Mouse (Mus musculus) MEL (cell line): ENCODE data around the gene Abhd16a. TPM values are rescaled to one million over a fixed set of nuclear protein-coding genes. Genes with fewer than 3 reads are reported as not detected.

Experiments used
- DNase-seq: peaks from one replicate; pipeline ENCODE4 v3.0.0; 2011; ENCODE audit warnings: low read depth, low spot score
- H3K27ac ChIP-seq: 2 replicates; pipeline ENCODE4 v1.5.1; 2012; ENCODE audit warnings: low read depth, mild to moderate bottlenecking, control low read depth, low read length, moderate library complexity; ENCODE audit not compliant: control insufficient read depth
- H3K27me3 ChIP-seq, 2 experiments: fragments of 150-350 bp in 1 of 2; sonication (generic) in 1 of 2; 2 replicates each; pipeline ENCODE4 v1.6.1; 2012; ENCODE audit warnings: low read length in 2 of 2, mild to moderate bottlenecking in 2 of 2, improper control_type of control experiment in 1 of 2, moderate library complexity in 1 of 2; ENCODE audit not compliant: insufficient read depth in 2 of 2, control insufficient read depth in 1 of 2
- H3K36me3 ChIP-seq, 2 experiments: 2 replicates each; pipeline ENCODE4 v1.6.1; 2012 to 2014; ENCODE audit warnings: low read length in 2 of 2, improper control_type of control experiment in 1 of 2, inconsistent platforms in 1 of 2, mild to moderate bottlenecking in 1 of 2; ENCODE audit not compliant: insufficient read depth in 2 of 2, control insufficient read depth in 1 of 2
- H3K4me1 ChIP-seq, 2 experiments: fragments of 150-350 bp in 1 of 2; sonication (generic) in 1 of 2; 2 replicates each; pipeline ENCODE4 v1.6.1; 2012; ENCODE audit warnings: low read length in 2 of 2, improper control_type of control experiment in 1 of 2, mild to moderate bottlenecking in 1 of 2; ENCODE audit not compliant: insufficient read depth in 2 of 2, control insufficient read depth in 1 of 2
- H3K4me3 ChIP-seq, 2 experiments: fragments of 150-350 bp in 1 of 2; sonication (generic) in 1 of 2; 2 replicates each; pipeline ENCODE4 v1.5.1; 2012; ENCODE audit warnings: low read depth in 2 of 2, low read length in 2 of 2, mild to moderate bottlenecking in 2 of 2, moderate library complexity in 2 of 2, control low read depth in 1 of 2, improper control_type of control experiment in 1 of 2; ENCODE audit not compliant: control insufficient read depth in 1 of 2, insufficient read depth in 1 of 2
- H3K79me2 ChIP-seq: 2 replicates; pipeline ENCODE4 v1.6.1; 2012; ENCODE audit warnings: mild to moderate bottlenecking, low read length, moderate library complexity; ENCODE audit not compliant: control insufficient read depth, poor library complexity, insufficient read depth
- H3K9ac ChIP-seq: 2 replicates; pipeline ENCODE4 v1.6.1; 2012; ENCODE audit warnings: low read depth, mild to moderate bottlenecking, control low read depth, low read length, moderate library complexity; ENCODE audit not compliant: control insufficient read depth, poor library complexity, severe bottlenecking
- H3K9me3 ChIP-seq: fragments of 150-350 bp; sonication (generic); replicated peaks from 2 replicates; pipeline ENCODE4 v1.6.1; 2012; ENCODE audit warnings: mild to moderate bottlenecking, low read length, improper control_type of control experiment, moderate library complexity; ENCODE audit not compliant: insufficient read depth
- CHD2 ChIP-seq: IDR thresholded peaks from 2 replicates; pipeline ENCODE4 v1.6.1; 2011; ENCODE audit warnings: low read length, improper control_type of control experiment
- CTCF ChIP-seq, 3 experiments: IDR thresholded peaks in 2 of 3; conservative IDR thresholded peaks in 1 of 3; 2 replicates each; pipeline ENCODE4 v1.5.1; 2011 to 2012; ENCODE audit warnings: low read length in 3 of 3, low read depth in 2 of 3, mild to moderate bottlenecking in 2 of 3, improper control_type of control experiment in 1 of 3, inconsistent platforms in 1 of 3, mixed read lengths in 1 of 3, moderate library complexity in 1 of 3; ENCODE audit not compliant: control insufficient read depth in 1 of 3, insufficient read depth in 1 of 3, poor library complexity in 1 of 3, severe bottlenecking in 1 of 3
- E2F4 ChIP-seq: IDR thresholded peaks from 2 replicates; pipeline ENCODE4 v1.6.1; 2011; ENCODE audit warnings: low read depth, low read length, improper control_type of control experiment, borderline replicate concordance
- ELF1 ChIP-seq: IDR thresholded peaks from 2 replicates; pipeline ENCODE4 v1.6.1; 2014; ENCODE audit warnings: low read depth, mild to moderate bottlenecking, inconsistent platforms, low read length, improper control_type of control experiment, moderate library complexity
- EP300 ChIP-seq, 2 experiments: IDR thresholded peaks; 2 replicates each; pipeline ENCODE4 v1.6.1; 2011; ENCODE audit warnings: improper control_type of control experiment in 2 of 2, low read length in 2 of 2, low read depth in 1 of 2, mild to moderate bottlenecking in 1 of 2
- ETS1 ChIP-seq: IDR thresholded peaks from 2 replicates; pipeline ENCODE4 v1.6.1; 2012; ENCODE audit warnings: low read depth, mild to moderate bottlenecking, inconsistent platforms, low read length, improper control_type of control experiment, moderate library complexity
- GABPA ChIP-seq: IDR thresholded peaks from 2 replicates; pipeline ENCODE4 v1.6.1; 2012; ENCODE audit warnings: low read depth, mild to moderate bottlenecking, inconsistent platforms, low read length, improper control_type of control experiment, moderate library complexity
- GATA1 ChIP-seq: IDR thresholded peaks from 2 replicates; pipeline ENCODE4 v1.6.1; 2011; ENCODE audit warnings: low read depth, low read length, improper control_type of control experiment
- JUND ChIP-seq: IDR thresholded peaks from 2 replicates; pipeline ENCODE4 v1.6.1; 2011; ENCODE audit warnings: low read depth, mild to moderate bottlenecking, improper control_type of control experiment, low read length
- KAT2A ChIP-seq: conservative IDR thresholded peaks from 2 replicates; pipeline ENCODE4 v1.6.1; 2012; ENCODE audit warnings: low read depth, low read length, improper control_type of control experiment, inconsistent platforms
- MAFK ChIP-seq: IDR thresholded peaks from 2 replicates; pipeline ENCODE4 v1.6.1; 2011; ENCODE audit warnings: low read depth, mild to moderate bottlenecking, low read length, improper control_type of control experiment, borderline replicate concordance
- MAZ ChIP-seq: IDR thresholded peaks from 2 replicates; pipeline ENCODE4 v1.6.1; 2012; ENCODE audit warnings: low read depth, mild to moderate bottlenecking, inconsistent platforms, low read length, improper control_type of control experiment
- MEF2A ChIP-seq: IDR thresholded peaks from 2 replicates; pipeline ENCODE4 v1.6.1; 2014; ENCODE audit warnings: low read depth, mild to moderate bottlenecking, inconsistent platforms, low read length, improper control_type of control experiment; ENCODE audit not compliant: poor library complexity, insufficient replicate concordance, severe bottlenecking; ENCODE audit errors: extremely low read depth
- MXI1 ChIP-seq: IDR thresholded peaks from 2 replicates; pipeline ENCODE4 v1.6.1; 2011; ENCODE audit warnings: mild to moderate bottlenecking, low read depth, low read length, improper control_type of control experiment
- MYB ChIP-seq: IDR thresholded peaks from 2 replicates; pipeline ENCODE4 v1.6.1; 2011; ENCODE audit warnings: mild to moderate bottlenecking, low read depth, low read length, improper control_type of control experiment
- MYC ChIP-seq: IDR thresholded peaks from 2 replicates; pipeline ENCODE4 v1.6.1; 2011; ENCODE audit warnings: low read depth, mild to moderate bottlenecking, low read length, improper control_type of control experiment, moderate library complexity
- NELFE ChIP-seq: IDR thresholded peaks from 2 replicates; pipeline ENCODE4 v1.6.1; 2011; ENCODE audit warnings: low read depth, low read length, improper control_type of control experiment
- POLR2AphosphoS2 ChIP-seq: IDR thresholded peaks from 2 replicates; pipeline ENCODE4 v1.6.1; 2011; ENCODE audit warnings: low read length, improper control_type of control experiment
- POLR2AphosphoS5 ChIP-seq: IDR thresholded peaks from 2 replicates; pipeline ENCODE4 v1.6.1; 2012; ENCODE audit warnings: low read depth, borderline replicate concordance, mild to moderate bottlenecking, inconsistent platforms, low read length, moderate library complexity, mixed read lengths
- RCOR1 ChIP-seq: IDR thresholded peaks from 2 replicates; pipeline ENCODE4 v1.6.1; 2012; ENCODE audit warnings: low read depth, mild to moderate bottlenecking, inconsistent platforms, low read length, improper control_type of control experiment
- SMC3 ChIP-seq: IDR thresholded peaks from 2 replicates; pipeline ENCODE4 v1.6.1; 2011; ENCODE audit warnings: low read depth, low read length, improper control_type of control experiment
- TAL1 ChIP-seq: IDR thresholded peaks from 2 replicates; pipeline ENCODE4 v1.6.1; 2012; ENCODE audit warnings: mild to moderate bottlenecking, inconsistent platforms, low read length, moderate library complexity, mixed read lengths
- TBP ChIP-seq: IDR thresholded peaks from 2 replicates; pipeline ENCODE4 v1.8.0; 2011; ENCODE audit warnings: low read depth, low read length, improper control_type of control experiment
- TCF12 ChIP-seq: IDR thresholded peaks from 2 replicates; pipeline ENCODE4 v1.6.1; 2014; ENCODE audit warnings: low read depth, mild to moderate bottlenecking, inconsistent platforms, low read length, improper control_type of control experiment, moderate library complexity
- UBTF ChIP-seq: IDR thresholded peaks from 2 replicates; pipeline ENCODE4 v1.6.1; 2012; ENCODE audit warnings: low read depth, mild to moderate bottlenecking, inconsistent platforms, low read length, improper control_type of control experiment, moderate library complexity, borderline replicate concordance; ENCODE audit not compliant: insufficient read depth
- USF1 ChIP-seq: IDR thresholded peaks from 2 replicates; pipeline ENCODE4 v1.6.1; 2014; ENCODE audit warnings: low read depth, mild to moderate bottlenecking, inconsistent platforms, low read length, improper control_type of control experiment, moderate library complexity
- USF2 ChIP-seq, 2 experiments: IDR thresholded peaks; 2 replicates each; pipeline ENCODE4 v1.6.1; 2011 to 2012; ENCODE audit warnings: improper control_type of control experiment in 2 of 2, low read length in 2 of 2, borderline replicate concordance in 1 of 2, inconsistent platforms in 1 of 2, low read depth in 1 of 2, mild to moderate bottlenecking in 1 of 2; ENCODE audit not compliant: insufficient read depth in 1 of 2
- ZKSCAN1 ChIP-seq: IDR thresholded peaks from 2 replicates; pipeline ENCODE4 v1.6.1; 2012; ENCODE audit warnings: low read depth, mild to moderate bottlenecking, inconsistent platforms, low read length, improper control_type of control experiment, moderate library complexity
- ZNF384 ChIP-seq: IDR thresholded peaks from 2 replicates; pipeline ENCODE4 v1.6.1; 2012; ENCODE audit warnings: low read depth, mild to moderate bottlenecking, inconsistent platforms, low read length, improper control_type of control experiment
- polyA plus RNA-seq, 2 experiments: library from polyadenylated mRNA; stranded (reverse) in 1 of 2; unstranded in 1 of 2; fragments of >175 nt in 1 of 2; fragments of >200 nt in 1 of 2; gene quantifications; 2 replicates each; pipeline versions ENCODE4 v1.2.1 to v1.2.4; 2012; ENCODE audit warnings: low replicate concordance in 2 of 2, low read depth in 1 of 2; ENCODE audit not compliant: insufficient read length in 2 of 2, insufficient read depth in 1 of 2, missing spikeins in 1 of 2
- total RNA-seq: library from RNA; depleted of rRNA; stranded (reverse); fragments of 300-350 nt; gene quantifications from 2 replicates; pipeline ENCODE4 v1.2.3, GENCODE M21; 2012

Gene Abhd16a
- total and polyA plus RNA-seq, 3 experiments = 96.1 to 126 TPM; not detected in 1

- H3K9ac ChIP-seq = peak overlapping the region; percentile 83
- no peak for DNase-seq
- peaks cover 0 to 10% of the 10 kb centered on the region in 2 experiments; a peak in 2 of 4 replicates for H3K36me3 ChIP-seq
- 0 out of 2 replicates have a peak overlapping the region, but pooled peaks have one; percentile 22 for H3K27ac ChIP-seq
- no peaks in the 10 kb centered on the region for H3K9me3 ChIP-seq
- peak overlapping the region; percentile 90 to 99 for H3K4me3 ChIP-seq
- TF ChIP-seq SMC3 (no peak), ETS1 (no peak), MYB (no peak), E2F4 (no peak), TCF12 (no peak), RCOR1 (no peak), ELF1 (no peak), MYC (no peak), USF1 (no peak), CTCF (IDR thresholded peaks at IDR 0.05 in 2 of 3, conservative IDR thresholded peaks at IDR 0.05 in 1 of 3; ENCODE audit: control insufficient read depth in 1 of 3, insufficient read depth in 1 of 3, low read depth in 2 of 3, low read length in 3 of 3, poor library complexity in 1 of 3, severe bottlenecking in 1 of 3) (no peak), TAL1 (no peak), NELFE (no peak), POLR2AphosphoS5 (no peak)
- peaks cover 6 to 8% of the 10 kb centered on the region in 2 experiments; a peak in 3 of 4 replicates for H3K4me1 ChIP-seq
- H3K79me2 ChIP-seq = peaks cover 37% of the 10 kb centered on the region
- no peaks in the 10 kb centered on the region for H3K27me3 ChIP-seq
Observed at GRCm38 (mm10) chr17:35125578-35125977, 36.5 kb downstream of the Abhd16a start.

GRCm38 (mm10) chr17:35126206-35126611, 37.1 kb downstream of the Abhd16a start, which contains the start of gene D17H6S53E:
TSS of gene D17H6S53E (plus strand) at chr17:35126373.
- peak within 1 kb of the TSS; percentile 90 to 99 for H3K4me3 ChIP-seq
- H3K9ac ChIP-seq = peak within 1 kb of the TSS; percentile 83
- peaks cover 6 to 8% of the 10 kb centered on the region in 2 experiments; a peak in 3 of 4 replicates for H3K4me1 ChIP-seq
- peak within 1 kb of the TSS; percentile 78 for H3K27ac ChIP-seq
- H3K9me3 ChIP-seq = no peaks in the 10 kb centered on the region
- H3K79me2 ChIP-seq = peaks cover 33% of the 10 kb centered on the region
- peaks cover 0 to 10% of the 10 kb centered on the region in 2 experiments; a peak in 2 of 4 replicates for H3K36me3 ChIP-seq
- DNase-seq = peak; percentile 87
- no peaks in the 10 kb centered on the region for H3K27me3 ChIP-seq
- TF ChIP-seq MAFK = no peak
- TF ChIP-seq GATA1 = no peak
- peak; percentile 50; the same call in 1 of the 2 replicates for TF ChIP-seq MXI1
- TF ChIP-seq JUND = no peak
- TF ChIP-seq TBP = 0 out of 2 replicates have a peak, but pooled peaks have one; percentile 6
- no peak for TF ChIP-seq ZKSCAN1
- TF ChIP-seq CTCF (IDR thresholded peaks at IDR 0.05 in 2 of 3, conservative IDR thresholded peaks at IDR 0.05 in 1 of 3; ENCODE audit: control insufficient read depth in 1 of 3, insufficient read depth in 1 of 3, low read depth in 2 of 3, low read length in 3 of 3, poor library complexity in 1 of 3, severe bottlenecking in 1 of 3) = no peak
- peak; percentile 67; the same call in 1 of the 2 replicates for TF ChIP-seq ETS1
- no peak for TF ChIP-seq TAL1
- TF ChIP-seq KAT2A = no peak; the same call in 1 of the 2 replicates
- no peak for TF ChIP-seq CHD2
- no peak for TF ChIP-seq ZNF384
- no peak for TF ChIP-seq USF2 (IDR thresholded peaks at IDR 0.05; ENCODE audit: borderline replicate concordance in 1 of 2, insufficient read depth in 1 of 2, low read depth in 1 of 2, low read length in 2 of 2)
- peak; percentile 80; the same call in 1 of the 2 replicates for TF ChIP-seq UBTF
- TF ChIP-seq MAZ = 0 out of 2 replicates have a peak, but pooled peaks have one; percentile 66
- no peak for TF ChIP-seq GABPA
- TF ChIP-seq EP300 (IDR thresholded peaks at IDR 0.05; ENCODE audit: low read depth in 1 of 2, low read length in 2 of 2) = no peak; a peak in 1 of 4 replicates
- no peak for TF ChIP-seq MEF2A
- TF ChIP-seq NELFE = peak; percentile 80
- TF ChIP-seq E2F4 = no peak
- TF ChIP-seq MYC = peak; percentile 26; the same call in 1 of the 2 replicates
- TF ChIP-seq TCF12 = peak; percentile 44; the same call in 1 of the 2 replicates
- no peak for TF ChIP-seq POLR2AphosphoS2
